Mouse (Mus musculus) left cerebral cortex, adult 11 months (tissue): ENCODE results near the gene Ugt1a6a.
"Not testable (repeated sequence)": the region's sequence is repeated elsewhere in the genome, so short reads cannot be mapped to it uniquely, and the experiment has no call there.

ENCODE experiments used
- DNase-seq: peaks from one replicate; pipeline ENCODE4 v3.0.0; 2022; ENCODE audit warnings: low spot score

Ugt1a6a gene

GRCm38 (mm10) chr1:88134457-88135011 lies at the start of gene Ugt1a6a:
Ugt1a6a (plus strand) TSS chr1:88134809.
- not testable (repeated sequence) for DNase-seq

- DNase-seq, result no peak
Observed at GRCm38 (mm10) chr1:88086125-88086524, 48.5 kb upstream of the Ugt1a6a start.

- no peak for DNase-seq
Observed at GRCm38 (mm10) chr1:88087513-88087912, 47.1 kb upstream of the Ugt1a6a start, which contains the start of gene Ugt1a8. Ugt1a8 (plus strand) TSS chr1:88087813.

- no peak for DNase-seq
Observed at GRCm38 (mm10) chr1:88092341-88092740, 42.3 kb upstream of the Ugt1a6a start.

- DNase-seq, result not testable (repeated sequence)
Observed at GRCm38 (mm10) chr1:88094270-88094676, 40.3 kb upstream of the Ugt1a6a start.

GRCm38 (mm10) chr1:88094941-88095492 lies 39.6 kb upstream of the Ugt1a6a start, which contains the start of gene Ugt1a7c:
Ugt1a7c (plus strand) TSS chr1:88095062.
- no peak for DNase-seq

GRCm38 (mm10) chr1:88098546-88098945 lies 36.1 kb upstream of the Ugt1a6a start:
- DNase-seq, result not testable (repeated sequence)

GRCm38 (mm10) chr1:88099691-88100090 lies 34.9 kb upstream of the Ugt1a6a start:
- DNase-seq, result not testable (repeated sequence)

GRCm38 (mm10) chr1:88103019-88103418 lies 31.6 kb upstream of the Ugt1a6a start, which contains the start of gene Ugt1a6b:
Ugt1a6b (plus strand) TSS chr1:88103252.
- DNase-seq, result not testable (repeated sequence)

GRCm38 (mm10) chr1:88103697-88104468 lies 30.7 kb upstream of the Ugt1a6a start:
- DNase-seq, result not testable (repeated sequence)

GRCm38 (mm10) chr1:88104667-88105430 lies 29.8 kb upstream of the Ugt1a6a start:
- no peak for DNase-seq

- DNase-seq, result no peak
Observed at GRCm38 (mm10) chr1:88105656-88106055, 29.0 kb upstream of the Ugt1a6a start.

GRCm38 (mm10) chr1:88109027-88109557 lies 25.5 kb upstream of the Ugt1a6a start:
- DNase-seq, result not testable (repeated sequence)

GRCm38 (mm10) chr1:88109604-88110003 lies 25.0 kb upstream of the Ugt1a6a start:
- DNase-seq, result not testable (repeated sequence)

- not testable (repeated sequence) for DNase-seq
Observed at GRCm38 (mm10) chr1:88112769-88113168, 21.8 kb upstream of the Ugt1a6a start.

GRCm38 (mm10) chr1:88120550-88120949 lies 14.1 kb upstream of the Ugt1a6a start:
- not testable (repeated sequence) for DNase-seq

GRCm38 (mm10) chr1:88121521-88121920 lies 13.1 kb upstream of the Ugt1a6a start:
- not testable (repeated sequence) for DNase-seq

GRCm38 (mm10) chr1:88125827-88126360 lies 8.7 kb upstream of the Ugt1a6a start:
- DNase-seq, result not testable (repeated sequence)

GRCm38 (mm10) chr1:88129091-88129490 lies 5.5 kb upstream of the Ugt1a6a start:
- DNase-seq, result not testable (repeated sequence)

- DNase-seq, result not testable (repeated sequence)
Observed at GRCm38 (mm10) chr1:88130223-88130622, 4.4 kb upstream of the Ugt1a6a start.

- no peak for DNase-seq
Observed at GRCm38 (mm10) chr1:88133908-88134456, 627 bp upstream of the Ugt1a6a start.
